Mouse (Mus musculus): ENCODE measurements around the gene Hmga2.

GRCm38 (mm10) chr10:120407230-120407629, 69.0 kb downstream of the Hmga2 start:
- TF ChIP-seq TBP (IDR thresholded peaks at IDR 0.05; ENCODE audit: low read depth, low read length) (no peak), KAT2A (conservative IDR thresholded peaks at IDR 0.05; ENCODE audit: low read depth, low read length) (no peak)
